Mouse (Mus musculus): ENCODE measurements around the gene Syt6. TPM values are rescaled to one million over a fixed set of nuclear protein-coding genes. Genes with fewer than 3 reads are reported as not detected.

Syt6 gene
- polyA plus RNA-seq, 1 experiment, result 0.09 TPM

DNA sequence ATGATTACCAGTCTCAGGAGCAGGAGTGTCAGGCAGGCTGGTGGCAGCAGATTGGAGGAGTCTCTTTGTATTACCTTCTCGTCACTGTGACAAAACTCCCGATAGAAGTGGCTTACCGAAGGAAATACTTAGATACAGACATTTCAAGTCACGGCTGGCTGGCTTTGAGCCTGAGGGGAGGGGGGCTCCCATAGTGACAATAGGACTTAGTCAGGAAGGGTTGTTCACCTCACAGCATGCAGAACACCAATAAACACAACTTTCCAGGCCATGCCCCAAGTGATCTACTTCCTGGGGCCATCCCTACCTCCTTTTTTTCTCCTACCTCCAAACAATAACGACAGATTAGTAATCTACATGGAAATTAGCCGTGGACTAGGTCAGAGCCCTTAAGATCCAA lies 103.8 kb downstream of the Syt6 start:
- Histone ChIP-seq H3K27me3 (ENCODE audit: control insufficient read depth, insufficient read depth, low read length) (no peaks in the 10 kb centered on the region), H3K4me1 (replicated peaks; ENCODE audit: control insufficient read depth, insufficient read depth, low read length) (no peaks in the 10 kb centered on the region), H3K4me3 (ENCODE audit: control insufficient read depth, insufficient read depth, low read length) (no peak overlapping the region), H3K36me3 (ENCODE audit: control insufficient read depth, insufficient read depth, low read length) (no peaks in the 10 kb centered on the region), H3K27ac (ENCODE audit: control insufficient read depth, insufficient read depth, low read length) (no peak overlapping the region)
- WGBS, result 70% methylated on average over 6 of the region's 6 CpGs
- no peak for DNase-seq
- TF ChIP-seq CTCF (IDR thresholded peaks at IDR 0.05; ENCODE audit: borderline replicate concordance, control insufficient read depth, extremely low read depth, insufficient read depth, low read length, poor library complexity), result no peak
- no peak for TF ChIP-seq POLR2A (IDR thresholded peaks at IDR 0.05; ENCODE audit: control insufficient read depth, extremely low read depth, insufficient read depth, low read length, poor library complexity)

DNA sequence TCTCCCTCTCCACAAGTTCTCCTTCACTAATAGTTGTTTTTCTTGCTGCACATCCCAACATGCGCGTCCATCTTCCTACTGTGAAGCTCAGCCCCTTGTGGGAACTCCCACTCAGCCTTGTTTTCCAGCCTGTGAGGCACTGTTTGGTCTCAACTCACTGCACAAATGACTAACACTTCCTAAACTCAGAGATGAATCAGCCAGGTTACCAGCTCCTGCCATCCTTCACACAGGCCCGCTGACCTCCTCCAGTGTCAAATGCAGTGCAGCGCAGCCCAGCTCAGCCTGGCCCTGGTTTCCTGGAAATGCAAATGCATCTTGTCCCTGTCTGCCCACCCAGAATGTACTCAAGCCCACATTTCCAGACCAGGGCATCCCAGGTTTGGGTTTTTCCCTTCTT lies 107.4 kb downstream of the Syt6 start:
- no peak for DNase-seq
- Histone ChIP-seq H3K36me3 (ENCODE audit: control insufficient read depth, insufficient read depth, low read length) (no peaks in the 10 kb centered on the region), H3K4me3 (ENCODE audit: control insufficient read depth, insufficient read depth, low read length) (no peak overlapping the region), H3K27ac (ENCODE audit: control insufficient read depth, insufficient read depth, low read length) (no peak overlapping the region), H3K4me1 (replicated peaks; ENCODE audit: control insufficient read depth, insufficient read depth, low read length) (no peaks in the 10 kb centered on the region), H3K27me3 (ENCODE audit: control insufficient read depth, insufficient read depth, low read length) (no peaks in the 10 kb centered on the region)
- WGBS, result 79% methylated on average over 4 of the region's 4 CpGs
- TF ChIP-seq CTCF (IDR thresholded peaks at IDR 0.05; ENCODE audit: borderline replicate concordance, control insufficient read depth, extremely low read depth, insufficient read depth, low read length, poor library complexity) (no peak), POLR2A (IDR thresholded peaks at IDR 0.05; ENCODE audit: control insufficient read depth, extremely low read depth, insufficient read depth, low read length, poor library complexity) (no peak)

DNA sequence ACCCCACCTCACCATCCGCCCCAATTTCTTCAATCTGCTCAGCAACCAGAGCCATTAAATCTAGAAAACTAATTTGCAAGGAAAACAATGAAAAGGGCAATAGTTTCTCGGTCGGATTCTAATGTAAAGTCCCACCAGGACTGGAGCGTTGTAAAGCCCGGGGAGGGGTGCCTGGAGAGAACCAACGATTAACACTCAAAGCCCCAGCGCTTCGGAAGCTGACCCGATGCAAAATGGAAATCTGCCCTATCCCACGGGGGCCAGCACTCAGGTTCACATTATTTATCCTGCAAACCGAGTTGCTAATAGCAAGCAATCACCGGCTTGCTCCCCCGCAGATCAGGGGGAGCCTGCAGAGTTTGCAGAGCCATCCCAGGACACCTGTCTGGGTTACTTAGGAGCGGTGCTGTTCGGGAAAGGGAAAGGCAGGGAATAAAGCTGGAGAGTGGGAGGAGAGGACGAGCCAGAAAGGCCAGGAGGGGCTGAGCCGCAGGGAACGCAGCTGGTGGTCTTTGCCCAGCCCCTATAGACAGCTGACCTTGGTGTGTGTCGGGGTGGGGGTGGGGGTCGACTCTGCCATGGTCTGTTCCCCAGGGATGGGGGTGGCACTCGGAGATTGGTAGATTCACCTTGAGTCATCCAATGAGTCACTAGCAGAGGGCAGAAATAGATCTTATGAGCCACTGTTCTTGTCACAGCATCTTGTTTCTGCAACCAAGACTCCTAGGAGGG lies 108.4 kb downstream of the Syt6 start:
- Histone ChIP-seq H3K27me3 (ENCODE audit: control insufficient read depth, insufficient read depth, low read length) (no peaks in the 10 kb centered on the region), H3K36me3 (ENCODE audit: control insufficient read depth, insufficient read depth, low read length) (no peaks in the 10 kb centered on the region), H3K4me1 (replicated peaks; ENCODE audit: control insufficient read depth, insufficient read depth, low read length) (no peaks in the 10 kb centered on the region), H3K27ac (ENCODE audit: control insufficient read depth, insufficient read depth, low read length) (no peak overlapping the region), H3K4me3 (ENCODE audit: control insufficient read depth, insufficient read depth, low read length) (no peak overlapping the region)
- TF ChIP-seq CTCF (IDR thresholded peaks at IDR 0.05; ENCODE audit: borderline replicate concordance, control insufficient read depth, extremely low read depth, insufficient read depth, low read length, poor library complexity), result no peak
- no peak for TF ChIP-seq POLR2A (IDR thresholded peaks at IDR 0.05; ENCODE audit: control insufficient read depth, extremely low read depth, insufficient read depth, low read length, poor library complexity)
- no peak for DNase-seq
- WGBS, result 41% methylated on average over 21 of the region's 21 CpGs

DNA sequence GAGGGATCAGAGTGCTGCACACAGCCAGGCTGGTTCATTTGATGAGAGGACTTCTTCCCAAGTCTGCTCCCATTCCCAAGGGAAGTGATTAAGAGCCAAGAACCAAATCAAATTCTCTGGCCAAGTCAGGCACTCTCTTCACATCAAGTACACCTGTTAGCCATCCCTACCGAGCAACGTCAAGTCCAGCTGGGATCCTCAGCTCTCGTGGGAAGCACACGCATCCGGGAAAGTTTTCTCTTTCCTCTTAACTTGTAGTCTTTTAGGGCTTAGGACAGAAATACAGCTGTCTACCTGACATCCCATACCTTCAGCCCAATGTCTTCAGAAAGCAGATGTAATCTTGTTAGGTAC lies 108.9 kb downstream of the Syt6 start:
- no peaks in the 10 kb centered on the region for H3K36me3 ChIP-seq (ENCODE audit: control insufficient read depth, insufficient read depth, low read length)
- no peak for TF ChIP-seq POLR2A (IDR thresholded peaks at IDR 0.05; ENCODE audit: control insufficient read depth, extremely low read depth, insufficient read depth, low read length, poor library complexity)
- no peak for TF ChIP-seq CTCF (IDR thresholded peaks at IDR 0.05; ENCODE audit: borderline replicate concordance, control insufficient read depth, extremely low read depth, insufficient read depth, low read length, poor library complexity)
- no peak overlapping the region for H3K27ac ChIP-seq (ENCODE audit: control insufficient read depth, insufficient read depth, low read length)
- no peak overlapping the region for H3K4me3 ChIP-seq (ENCODE audit: control insufficient read depth, insufficient read depth, low read length)
- DNase-seq, result no peak
- no peaks in the 10 kb centered on the region for H3K27me3 ChIP-seq (ENCODE audit: control insufficient read depth, insufficient read depth, low read length)
- 74% methylated on average over 5 of the region's 5 CpGs for WGBS
- no peaks in the 10 kb centered on the region for H3K4me1 ChIP-seq (replicated peaks; ENCODE audit: control insufficient read depth, insufficient read depth, low read length)

DNA sequence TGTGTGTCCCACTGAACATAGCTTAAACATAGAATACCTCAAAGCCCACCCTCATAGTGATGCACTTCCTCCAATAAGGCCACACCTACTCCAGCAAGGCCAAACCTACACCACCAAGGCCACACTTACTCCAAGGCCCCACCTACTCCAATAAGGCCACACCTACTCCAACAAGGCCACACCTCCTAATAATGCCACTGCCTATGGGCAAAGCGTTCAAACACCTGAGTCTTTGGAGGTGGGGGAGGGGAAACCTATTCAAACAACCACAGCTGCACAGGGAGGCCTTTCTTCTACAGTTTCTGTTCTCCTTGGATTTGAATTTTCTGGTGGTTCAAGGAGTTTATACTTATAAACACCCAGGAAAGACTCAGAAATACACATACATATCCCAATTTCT lies 114.0 kb downstream of the Syt6 start:
- H3K4me3 ChIP-seq (ENCODE audit: control insufficient read depth, insufficient read depth, low read length), result no peak overlapping the region
- TF ChIP-seq POLR2A (IDR thresholded peaks at IDR 0.05; ENCODE audit: control insufficient read depth, extremely low read depth, insufficient read depth, low read length, poor library complexity), result no peak
- no peak for TF ChIP-seq CTCF (IDR thresholded peaks at IDR 0.05; ENCODE audit: borderline replicate concordance, control insufficient read depth, extremely low read depth, insufficient read depth, low read length, poor library complexity)
- H3K36me3 ChIP-seq (ENCODE audit: control insufficient read depth, insufficient read depth, low read length), result no peaks in the 10 kb centered on the region
- H3K27ac ChIP-seq (ENCODE audit: control insufficient read depth, insufficient read depth, low read length), result no peak overlapping the region
- H3K4me1 ChIP-seq (replicated peaks; ENCODE audit: control insufficient read depth, insufficient read depth, low read length), result no peaks in the 10 kb centered on the region
- WGBS, result 67% methylated on average over 1 of the region's 1 CpGs
- DNase-seq, result no peak
- H3K27me3 ChIP-seq (ENCODE audit: control insufficient read depth, insufficient read depth, low read length), result no peaks in the 10 kb centered on the region

DNA sequence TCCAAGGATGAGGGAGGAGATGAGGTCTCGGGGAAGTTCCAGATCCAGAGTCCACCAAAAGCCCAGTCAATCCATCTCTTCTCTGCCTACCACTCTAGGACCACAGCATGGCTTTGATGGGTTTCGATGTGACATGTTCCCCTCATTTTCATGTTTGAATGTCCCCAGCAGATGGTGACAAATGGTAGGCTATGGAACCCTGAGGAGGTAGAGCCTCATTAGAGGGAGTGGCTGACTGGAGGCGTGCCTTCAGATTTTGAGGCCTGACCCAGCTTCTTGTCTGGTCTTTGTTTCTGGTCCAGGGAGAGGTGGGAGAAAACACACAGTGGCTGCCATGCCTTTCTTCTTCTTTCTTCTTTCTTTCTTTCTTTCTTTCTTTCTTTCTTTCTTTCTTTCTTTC lies 115.5 kb downstream of the Syt6 start:
- Histone ChIP-seq H3K36me3 (ENCODE audit: control insufficient read depth, insufficient read depth, low read length) (no peaks in the 10 kb centered on the region), H3K4me1 (replicated peaks; ENCODE audit: control insufficient read depth, insufficient read depth, low read length) (no peaks in the 10 kb centered on the region), H3K4me3 (ENCODE audit: control insufficient read depth, insufficient read depth, low read length) (no peak overlapping the region), H3K27ac (ENCODE audit: control insufficient read depth, insufficient read depth, low read length) (no peak overlapping the region), H3K27me3 (ENCODE audit: control insufficient read depth, insufficient read depth, low read length) (no peaks in the 10 kb centered on the region)
- DNase-seq, result no peak
- 79% methylated on average over 3 of the region's 3 CpGs for WGBS
- no peak for TF ChIP-seq CTCF (IDR thresholded peaks at IDR 0.05; ENCODE audit: borderline replicate concordance, control insufficient read depth, extremely low read depth, insufficient read depth, low read length, poor library complexity)
- TF ChIP-seq POLR2A (IDR thresholded peaks at IDR 0.05; ENCODE audit: control insufficient read depth, extremely low read depth, insufficient read depth, low read length, poor library complexity), result no peak

Other genes starting within 250 kb of the Syt6 start
- not detected in 2 replicates for gene Atg4a-ps, start 70.8 kb downstream of the Syt6 start, polyA plus RNA-seq (2012; rRNA removed)
- gene Olfml3, start 162.8 kb downstream of the Syt6 start, polyA plus RNA-seq (2012; rRNA removed), result 4.2 and 6.1 TPM in 2 replicates
- gene Gm10964, start 164.1 kb downstream of the Syt6 start, polyA plus RNA-seq (2012; rRNA removed), result not detected in 2 replicates
- gene Hipk1, start 216.3 kb downstream of the Syt6 start, polyA plus RNA-seq (2012; rRNA removed), result 172 and 231 TPM in 2 replicates
- 38.1 and 44.3 TPM in 2 replicates for gene Dclre1b, start 234.2 kb downstream of the Syt6 start, polyA plus RNA-seq (2012; rRNA removed)
- 24.0 and 24.4 TPM in 2 replicates for gene Ap4b1, start 234.3 kb downstream of the Syt6 start, polyA plus RNA-seq (2012; rRNA removed)
- gene Gm43064, start 234.3 kb downstream of the Syt6 start, polyA plus RNA-seq (2012; rRNA removed), result 1.2 and 2.7 TPM in 2 replicates